Mouse (Mus musculus) lung, adult 2 months (tissue): ENCODE results near the gene Plxdc1. TPM values are rescaled to one million over a fixed set of nuclear protein-coding genes. Genes with fewer than 3 reads are reported as not detected.

Experiments
- DNase-seq: peaks from one replicate; pipeline ENCODE4 v3.0.0; 2022
- H3K4me1 ChIP-seq: fragments of 200-500 bp; 2 replicates; pipeline ENCODE4 v1.6.1; 2011; ENCODE audit warnings: low read length; ENCODE audit not compliant: control insufficient read depth, insufficient read depth
- H3K4me3 ChIP-seq: fragments of 200-500 bp; replicated peaks from 2 replicates; pipeline ENCODE3; 2011; ENCODE audit warnings: low read depth, mild to moderate bottlenecking, control low read depth, low read length; ENCODE audit errors: extremely low read depth
- CTCF ChIP-seq: fragments of 200-500 bp; IDR thresholded peaks from 2 replicates; pipeline ENCODE4 v1.5.1; 2011; ENCODE audit warnings: mild to moderate bottlenecking, low read length, control low read depth; ENCODE audit not compliant: insufficient read depth
- POLR2A ChIP-seq: fragments of 200-500 bp; IDR thresholded peaks from 2 replicates; pipeline ENCODE4 v1.6.1; 2011; ENCODE audit warnings: low read depth, mild to moderate bottlenecking, control low read depth, low read length, borderline replicate concordance; ENCODE audit errors: extremely low read depth
- WGBS: fragments of 180-500 bp; shearing (Covaris S2); methylation state at CpG from one replicate; pipeline ENCODE4 v1.1.7; 2018; 5-methylcytosine and 5-hydroxymethylcytosine counted together
- polyA plus RNA-seq: library from polyadenylated mRNA; depleted of rRNA; stranded (reverse); fragments of >200 nt; gene quantifications from 2 replicates; pipeline ENCODE4 v1.2.3, GENCODE M21; 2012; rRNA removed

The Plxdc1 gene
- polyA plus RNA-seq = 18.5 and 20.9 TPM in 2 replicates

DNA sequence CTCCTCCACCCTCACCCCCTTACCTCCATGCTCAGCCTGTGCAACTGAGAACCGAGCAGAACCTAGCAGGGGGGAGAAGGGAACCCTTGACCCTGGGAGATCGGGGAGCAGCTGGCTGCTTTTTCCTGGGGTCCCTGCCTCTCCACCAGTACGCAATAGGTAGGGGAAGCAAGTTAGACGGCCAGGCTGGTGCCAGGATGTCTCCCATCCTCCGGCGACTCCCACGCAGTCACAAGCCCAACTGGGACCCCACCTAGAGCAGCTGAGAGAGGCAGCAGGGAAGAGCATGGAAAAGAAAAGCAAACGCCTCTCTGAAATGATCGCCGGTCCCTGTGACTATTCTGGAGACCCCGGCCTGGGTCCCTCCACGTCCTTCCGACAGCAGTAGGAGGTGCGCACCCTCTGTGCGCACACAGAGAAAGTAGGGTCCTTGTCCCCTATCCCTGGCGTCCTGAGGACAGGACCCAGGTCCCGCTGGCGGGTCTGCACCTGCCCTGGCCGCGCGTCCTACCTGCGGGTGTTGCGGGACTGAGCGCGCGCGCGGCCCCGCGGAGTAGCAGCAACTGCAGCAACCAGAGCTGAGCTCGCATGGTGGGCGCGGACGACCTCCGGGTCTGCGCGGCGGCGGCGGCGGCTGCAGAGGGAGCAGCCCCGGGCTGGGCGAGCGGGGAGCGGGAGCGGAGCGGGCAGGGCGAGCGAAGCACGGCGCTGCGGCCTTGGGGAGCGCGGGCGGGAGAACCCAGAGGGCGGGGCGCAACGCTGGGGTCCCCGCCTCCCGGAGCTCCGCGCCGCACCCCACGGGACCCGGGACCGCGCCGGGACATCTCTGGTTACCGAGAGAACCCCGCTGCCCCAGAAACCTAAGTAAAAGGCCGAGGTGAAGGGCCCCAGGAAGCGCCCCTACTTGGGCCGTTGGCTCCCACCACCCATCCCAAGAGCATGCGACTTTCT, at the start of gene Plxdc1:
TSS of gene Plxdc1 (minus strand) at position 718 of the 951 bp plus-strand sequence.
- H3K4me3 ChIP-seq = peak within 1 kb of the TSS; percentile 63
- 0 out of 2 replicates have a peak, but pooled peaks cover 2% of the 10 kb centered on the region for H3K4me1 ChIP-seq
- TF ChIP-seq POLR2A (no peak), CTCF (no peak)
- DNase-seq = peak; percentile 56
- 3% methylated on average over 68 of the region's 74 CpGs for WGBS

DNA sequence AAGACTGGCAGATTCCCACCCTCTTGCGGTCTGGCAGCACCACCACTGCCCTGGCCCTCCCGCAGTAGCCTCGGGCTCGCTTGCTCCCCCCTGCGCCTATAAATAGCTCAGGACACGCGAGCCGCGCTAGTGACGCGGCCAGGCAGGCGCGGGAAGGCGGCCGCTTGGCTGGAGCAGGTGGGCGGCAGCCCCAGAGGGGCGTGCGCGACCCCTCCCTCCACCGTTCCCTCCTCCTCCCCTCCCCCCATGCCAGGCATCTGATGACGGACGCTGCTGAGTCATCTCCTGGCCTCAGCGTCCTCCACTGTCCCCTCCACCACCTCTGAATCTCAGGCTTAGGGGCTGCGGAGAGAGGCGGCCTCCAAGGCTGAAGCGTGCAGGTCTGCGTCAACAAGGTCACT, 49.7 kb upstream of the Plxdc1 start:
- WGBS = 2% methylated on average over 27 of the region's 27 CpGs
- no peak for DNase-seq
- Histone ChIP-seq H3K4me1 (peaks cover 6% of the 10 kb centered on the region; the same call in 1 of the 2 replicates), H3K4me3 (peak overlapping the region; percentile 8)
- TF ChIP-seq POLR2A (no peak), CTCF (no peak)

DNA sequence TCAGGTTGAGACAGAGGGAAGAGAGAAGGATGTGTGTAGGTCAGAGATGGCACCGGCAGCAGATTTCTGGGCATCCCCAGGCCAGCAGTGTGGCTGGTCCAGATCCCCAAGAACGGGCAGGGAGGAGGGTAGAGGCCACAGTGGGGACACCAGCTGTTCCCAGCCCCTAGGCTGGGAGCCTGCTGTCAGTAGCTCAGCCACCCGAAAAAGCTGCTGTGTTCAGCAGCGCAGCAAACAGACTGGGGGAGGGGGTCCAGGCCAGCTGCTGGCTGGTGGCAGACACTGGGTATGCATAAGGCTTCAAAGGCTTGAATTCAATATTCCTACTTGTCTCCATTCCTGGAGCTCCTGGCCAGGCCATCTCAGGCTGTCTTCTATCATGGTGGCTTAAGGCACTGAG, 48.6 kb upstream of the Plxdc1 start:
- DNase-seq = no peak
- 41% methylated on average over 4 of the region's 4 CpGs for WGBS
- H3K4me3 ChIP-seq = no peak overlapping the region
- TF ChIP-seq CTCF (no peak), POLR2A (no peak)
- peaks cover 6% of the 10 kb centered on the region; the same call in 1 of the 2 replicates for H3K4me1 ChIP-seq

DNA sequence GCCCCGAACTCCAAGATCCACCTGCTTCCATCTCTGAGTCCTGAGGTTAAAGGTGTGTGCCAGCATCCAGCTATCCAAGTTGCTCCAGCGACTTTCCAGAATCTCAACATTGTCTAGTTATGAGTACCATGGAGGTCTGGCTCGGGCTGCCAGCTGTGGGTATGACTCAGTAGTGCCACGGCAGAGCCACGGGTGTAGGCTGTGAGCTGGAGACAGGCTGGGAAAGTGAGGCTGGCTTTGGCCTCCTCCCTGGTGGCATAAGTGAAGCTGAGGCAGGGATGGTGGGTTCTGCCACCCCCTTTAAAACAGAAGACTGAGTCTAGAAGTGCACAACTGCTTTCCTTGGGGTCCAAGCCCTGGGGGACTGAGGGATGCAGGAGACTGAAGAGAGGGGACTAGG, 47.8 kb upstream of the Plxdc1 start:
- TF ChIP-seq CTCF (no peak), POLR2A (no peak)
- Histone ChIP-seq H3K4me1 (peaks cover 6% of the 10 kb centered on the region; the same call in 1 of the 2 replicates), H3K4me3 (no peak overlapping the region)
- 78% methylated on average over 5 of the region's 5 CpGs for WGBS
- no peak for DNase-seq

DNA sequence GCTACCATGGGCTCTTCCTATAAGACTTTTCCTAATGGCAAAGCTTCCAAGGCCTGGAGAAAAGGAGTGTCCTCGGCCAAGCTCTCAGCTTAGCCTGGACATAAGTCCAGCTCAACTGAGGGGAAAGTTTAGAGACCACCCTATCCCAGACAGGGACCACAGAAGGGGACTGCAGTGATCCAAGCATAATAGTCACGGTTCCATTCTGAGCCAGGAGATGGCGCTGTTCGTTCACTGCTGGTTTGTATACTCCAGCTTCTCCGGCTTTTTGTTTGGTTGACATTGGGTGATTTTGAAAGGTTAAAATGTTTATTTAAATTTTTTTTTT, 45.2 kb upstream of the Plxdc1 start:
- Histone ChIP-seq H3K4me1 (peaks cover 6% of the 10 kb centered on the region; the same call in 1 of the 2 replicates), H3K4me3 (no peak overlapping the region)
- 8% methylated on average over 5 of the region's 5 CpGs for WGBS
- TF ChIP-seq POLR2A (no peak), CTCF (peak; percentile 82)
- peak; percentile 76 for DNase-seq

DNA sequence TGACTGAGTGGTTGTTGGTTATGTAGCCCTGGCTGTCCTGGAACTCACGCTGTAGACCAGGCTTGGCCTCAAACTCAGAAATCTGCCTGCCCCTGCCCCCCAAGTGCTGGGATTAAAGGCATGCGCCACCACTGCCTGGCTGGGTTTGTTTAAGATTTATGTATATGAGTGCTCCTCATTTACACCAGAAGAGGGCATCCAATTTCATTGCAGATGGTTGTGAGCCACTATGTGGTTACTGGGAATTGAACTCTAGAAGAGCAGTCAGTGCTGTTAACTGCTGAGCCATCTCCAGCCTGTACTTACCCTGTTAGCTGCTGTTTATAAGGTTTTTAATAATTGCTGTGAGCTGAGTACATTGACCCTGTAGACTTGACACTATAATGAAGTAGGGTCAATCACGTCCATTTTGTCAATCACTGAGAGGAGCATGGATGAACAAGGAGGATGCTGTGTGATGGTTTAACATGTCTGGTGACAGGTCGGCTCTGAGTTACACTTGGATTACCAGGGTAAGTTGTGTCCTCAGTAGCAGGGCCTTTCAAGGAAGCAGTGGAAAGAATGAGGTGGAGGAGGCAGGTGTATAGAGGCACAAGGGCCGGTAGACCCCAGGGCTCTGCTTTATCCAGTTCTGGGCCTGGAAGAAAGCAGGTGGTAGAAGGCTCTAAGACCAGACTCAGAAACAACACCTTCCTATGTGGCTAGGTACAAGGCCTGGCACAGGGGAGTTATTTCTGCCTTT, 44.6 kb upstream of the Plxdc1 start:
- WGBS = 64% methylated on average over 5 of the region's 5 CpGs
- DNase-seq = no peak
- TF ChIP-seq CTCF = no peak
- no peak for TF ChIP-seq POLR2A
- Histone ChIP-seq H3K4me1 (peaks cover 4% of the 10 kb centered on the region; the same call in 1 of the 2 replicates), H3K4me3 (no peak overlapping the region)

DNA sequence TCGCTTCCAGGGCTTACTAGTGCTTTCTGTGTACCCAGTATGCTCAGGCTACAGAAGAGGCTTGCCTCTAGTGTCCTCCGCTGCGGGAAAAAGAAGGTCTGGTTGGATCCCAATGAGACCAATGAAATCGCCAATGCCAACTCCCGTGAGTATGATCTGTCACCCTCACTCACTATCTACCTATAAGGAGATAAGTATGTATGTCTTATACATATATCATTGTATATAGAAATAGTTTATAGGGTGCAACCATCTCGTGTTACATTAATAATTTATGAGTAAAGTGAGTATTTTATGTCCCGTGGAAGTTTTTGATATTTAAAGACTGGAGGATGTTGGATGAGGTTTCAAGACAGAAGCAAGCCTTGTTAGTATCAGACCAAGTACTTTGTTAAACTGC, 41.5 kb upstream of the Plxdc1 start:
- WGBS = 17% methylated on average over 7 of the region's 7 CpGs
- TF ChIP-seq CTCF = no peak
- no peak for TF ChIP-seq POLR2A
- H3K4me1 ChIP-seq = peaks cover 4% of the 10 kb centered on the region; the same call in 1 of the 2 replicates
- no peak overlapping the region for H3K4me3 ChIP-seq
- no peak for DNase-seq

DNA sequence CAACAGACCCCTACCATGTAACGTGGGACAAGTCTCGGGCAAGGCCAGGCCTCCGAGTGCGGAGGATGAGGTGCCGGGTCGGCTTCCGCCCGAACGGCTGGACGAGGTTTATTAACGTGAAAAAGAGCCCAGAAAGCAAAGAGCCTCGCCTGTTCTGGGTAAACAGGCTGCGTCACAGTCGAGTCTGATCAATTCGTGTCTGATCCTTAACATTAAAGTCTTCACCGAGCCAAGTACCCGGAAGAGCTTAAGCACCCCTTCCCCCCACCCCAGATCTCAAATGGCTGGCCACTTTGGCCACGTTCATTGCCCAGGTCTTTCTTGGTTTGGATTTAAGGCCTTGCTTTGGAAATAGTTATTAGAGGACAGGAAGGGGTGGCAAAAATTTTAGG, 41.0 kb upstream of the Plxdc1 start:
- Histone ChIP-seq H3K4me3 (peak overlapping the region; percentile 80), H3K4me1 (peaks cover 4% of the 10 kb centered on the region; the same call in 1 of the 2 replicates)
- no peak for DNase-seq
- TF ChIP-seq CTCF = no peak
- TF ChIP-seq POLR2A = no peak
- WGBS = under 1% methylated on average over 18 of the region's 18 CpGs

DNA sequence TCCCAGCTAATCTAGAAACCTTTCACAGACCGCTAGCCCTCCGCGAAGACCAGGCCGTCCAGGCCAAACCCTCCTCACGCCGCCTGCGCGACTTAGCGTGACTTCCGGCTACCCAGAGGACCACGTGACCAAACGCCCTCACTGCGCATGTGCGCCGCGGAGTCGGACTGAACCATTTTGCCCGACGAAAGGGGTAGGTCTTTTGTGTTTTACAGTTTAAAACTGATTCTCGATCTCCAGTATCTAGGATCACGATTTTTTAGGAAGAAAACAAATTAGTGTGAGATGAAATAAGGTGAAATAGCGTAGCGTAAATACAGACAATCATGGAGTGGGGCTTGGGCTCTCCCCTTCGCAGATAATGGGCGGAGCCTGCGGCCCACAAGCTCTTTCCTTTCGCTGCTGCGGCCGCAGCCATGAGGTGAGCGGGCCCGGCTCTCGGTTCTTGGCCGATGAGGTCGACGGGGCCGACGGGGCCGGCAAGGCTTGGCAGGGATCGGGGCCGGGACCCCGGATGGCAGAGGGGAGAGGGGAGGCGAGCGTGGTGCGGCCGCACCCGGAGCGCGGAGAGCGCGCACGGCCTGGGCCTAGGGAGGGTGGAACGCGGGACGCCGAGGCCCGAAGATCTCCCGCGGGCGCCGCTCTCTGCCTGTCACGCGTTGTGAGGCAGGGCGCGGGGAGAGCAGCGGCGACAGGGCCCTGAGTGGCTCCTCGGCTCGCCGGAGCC, 40.5 kb upstream of the Plxdc1 start, which contains the start of gene Rpl19:
TSS of gene Rpl19 (plus strand) at position 141 of the 727 bp plus-strand sequence.
- H3K4me1 ChIP-seq = peaks cover 4% of the 10 kb centered on the region
- DNase-seq = peak; percentile 93
- WGBS = under 1% methylated on average over 68 of the region's 69 CpGs
- TF ChIP-seq POLR2A (peak; percentile 98), CTCF (no peak)
- H3K4me3 ChIP-seq = peak within 1 kb of the TSS; percentile 80
